Mouse (Mus musculus) embryo, embryonic 10.5 days (tissue): ENCODE data around the gene Rnf187.

Experiments used
- DNase-seq: peaks from one replicate; pipeline ENCODE4 v3.0.0-alpha.2; 2015; ENCODE audit warnings: low spot score

Rnf187 gene

GRCm38 (mm10) chr11:58938322-58939087 lies at the start of gene Rnf187:
Gene Rnf187 (minus strand): TSS chr11:58938916.
- DNase-seq = peak; percentile 96

GRCm38 (mm10) chr11:58985299-58985917 lies 46.7 kb upstream of the Rnf187 start:
- DNase-seq = no peak

GRCm38 (mm10) chr11:58984657-58985056 lies 45.9 kb upstream of the Rnf187 start:
- no peak for DNase-seq

- DNase-seq = no peak
These were observed 45.1 kb upstream of the Rnf187 start for GRCm38 (mm10) chr11:58983691-58984341.

GRCm38 (mm10) chr11:58982471-58983097 lies 43.9 kb upstream of the Rnf187 start:
- no peak for DNase-seq

GRCm38 (mm10) chr11:58981541-58982447 lies 43.1 kb upstream of the Rnf187 start:
- DNase-seq = no peak

- DNase-seq = no peak
These were observed 41.8 kb upstream of the Rnf187 start for GRCm38 (mm10) chr11:58980381-58980990.

GRCm38 (mm10) chr11:58979661-58980060 lies 40.9 kb upstream of the Rnf187 start:
- no peak for DNase-seq

GRCm38 (mm10) chr11:58979183-58979582 lies 40.5 kb upstream of the Rnf187 start:
- no peak for DNase-seq

GRCm38 (mm10) chr11:58978706-58979030 lies 40.0 kb upstream of the Rnf187 start:
- DNase-seq = no peak

GRCm38 (mm10) chr11:58978027-58978705 lies 39.5 kb upstream of the Rnf187 start, which contains the start of gene Trim11:
Gene Trim11 (plus strand): TSS chr11:58978093.
- DNase-seq = peak; percentile 89

GRCm38 (mm10) chr11:58977607-58978026 lies 38.9 kb upstream of the Rnf187 start:
- no peak for DNase-seq

GRCm38 (mm10) chr11:58977150-58977549 lies 38.4 kb upstream of the Rnf187 start:
- peak; percentile 41 for DNase-seq

GRCm38 (mm10) chr11:58974414-58974813 lies 35.7 kb upstream of the Rnf187 start:
- no peak for DNase-seq

GRCm38 (mm10) chr11:58971796-58972195 lies 33.1 kb upstream of the Rnf187 start:
- DNase-seq = no peak

GRCm38 (mm10) chr11:58970831-58971530 lies 32.3 kb upstream of the Rnf187 start:
- DNase-seq = no peak

GRCm38 (mm10) chr11:58969659-58970058 lies 30.9 kb upstream of the Rnf187 start:
- DNase-seq = no peak

GRCm38 (mm10) chr11:58969027-58969426 lies 30.3 kb upstream of the Rnf187 start:
- DNase-seq = no peak

- DNase-seq = no peak
These were observed 29.8 kb upstream of the Rnf187 start for GRCm38 (mm10) chr11:58968551-58968950.

GRCm38 (mm10) chr11:58967346-58967745 lies 28.6 kb upstream of the Rnf187 start:
- no peak for DNase-seq
